Mouse (Mus musculus) heart, postnatal 0 days (tissue): Measurements from ENCODE around the gene Etfb.

Experiments used
- CTCF ChIP-seq: IDR thresholded peaks from 2 replicates; pipeline ENCODE4 v1.5.1; 2016; ENCODE audit warnings: antibody characterized with exemption, control low read depth, low read depth
- EP300 ChIP-seq: IDR thresholded peaks from 2 replicates; pipeline ENCODE4 v1.6.1; 2016; ENCODE audit warnings: antibody characterized with exemption, low read depth

DNA sequence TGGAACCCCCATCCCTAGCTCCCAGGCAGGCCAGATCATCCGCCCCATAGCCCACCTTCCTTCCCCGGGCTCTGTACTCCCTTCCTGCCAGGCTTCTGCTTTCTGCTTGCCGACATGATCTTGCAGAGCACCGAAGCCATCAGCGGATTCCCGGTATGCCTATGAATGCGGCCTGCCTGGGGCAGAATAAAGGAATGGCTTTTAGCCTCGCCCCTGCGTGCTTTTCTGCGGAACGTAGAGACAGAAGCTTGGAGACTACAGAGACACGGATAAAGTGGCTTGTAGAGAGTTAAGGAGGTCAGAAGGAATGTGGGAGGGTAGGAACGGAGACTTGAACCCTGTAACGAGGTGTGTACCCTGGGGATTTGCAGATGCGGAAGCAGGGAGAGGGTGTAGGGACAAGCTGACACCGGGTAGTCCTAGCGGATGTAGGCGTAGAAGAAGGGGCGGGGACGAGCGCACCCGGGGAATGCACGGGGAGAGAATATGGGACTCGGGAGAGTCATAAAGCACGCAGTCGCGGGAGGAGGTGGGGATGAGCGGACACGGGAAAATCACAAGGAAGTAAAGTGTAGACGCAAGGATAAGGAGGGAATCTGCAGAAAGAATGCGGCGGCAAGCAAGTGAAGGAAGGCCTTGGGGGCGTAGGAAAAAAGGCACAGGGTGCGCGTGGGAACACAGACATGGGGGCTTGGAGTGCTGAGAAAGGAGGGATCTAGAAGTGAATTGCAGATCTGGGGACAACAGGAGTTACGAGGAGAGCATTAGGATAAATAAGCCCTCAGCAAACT is 562 bp upstream of the Etfb start:
- no peak for TF ChIP-seq CTCF
- TF ChIP-seq EP300: no peak; the same call in 1 of the 2 replicates
